Mouse (Mus musculus): Measurements from ENCODE around the gene Fbxl2.

DNA sequence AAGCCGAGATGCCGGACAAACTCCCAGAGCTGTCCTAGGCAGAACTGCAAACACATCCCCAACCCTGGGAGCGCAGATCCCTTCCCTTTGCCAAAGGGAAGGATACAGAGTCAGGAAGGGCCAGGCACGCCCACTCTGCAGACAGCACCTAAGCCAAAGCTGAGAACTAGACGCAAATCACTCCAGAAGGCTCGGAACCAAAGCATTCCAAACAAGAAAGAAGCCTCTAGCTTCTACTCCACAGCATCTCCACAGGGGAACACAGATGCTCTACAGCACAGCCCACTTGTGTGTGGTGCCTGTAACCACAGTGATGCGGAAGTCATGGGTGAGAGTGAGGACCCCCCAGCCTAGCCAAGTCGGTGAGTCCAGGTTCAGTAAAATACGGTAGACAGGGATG lies 20.8 kb downstream of the Fbxl2 start:
- TF ChIP-seq CTCF (IDR thresholded peaks at IDR 0.05; ENCODE audit: borderline replicate concordance, insufficient read depth, low read depth, low read length): no peak
- no peak for TF ChIP-seq POLR2A (IDR thresholded peaks at IDR 0.05; ENCODE audit: borderline replicate concordance, insufficient read depth, low read length)
